Mouse (Mus musculus): ENCODE results near the gene Rce1. TPM values are rescaled to one million over a fixed set of nuclear protein-coding genes. Genes with fewer than 3 reads are reported as not detected.

The Rce1 gene
- total and polyA plus RNA-seq, 3 experiments = 43.1 to 67.8 TPM; not detected in 1

- no peak for TF ChIP-seq MYC (IDR thresholded peaks at IDR 0.05; ENCODE audit: low read depth, low read length)
- no peak for TF ChIP-seq HCFC1 (IDR thresholded peaks at IDR 0.05; ENCODE audit: low read depth, low read length)
- no peak for TF ChIP-seq CTCF (IDR thresholded peaks at IDR 0.05 in 2 of 3, conservative IDR thresholded peaks at IDR 0.05 in 1 of 3; ENCODE audit: control insufficient read depth in 1 of 3, insufficient read depth in 1 of 3, low read depth in 2 of 3, low read length in 3 of 3, poor library complexity in 1 of 3, severe bottlenecking in 1 of 3)
- no peak for TF ChIP-seq POLR2AphosphoS2 (IDR thresholded peaks at IDR 0.05; ENCODE audit: low read length)
- no peak for TF ChIP-seq EP300 (IDR thresholded peaks at IDR 0.05; ENCODE audit: low read depth in 1 of 2, low read length in 2 of 2)
- no peak for TF ChIP-seq TAL1 (IDR thresholded peaks at IDR 0.05; ENCODE audit: low read length)
- TF ChIP-seq JUND (IDR thresholded peaks at IDR 0.05; ENCODE audit: low read depth, low read length) = no peak
- TF ChIP-seq SIN3A (IDR thresholded peaks at IDR 0.05; ENCODE audit: low read length) = no peak
- no peak for TF ChIP-seq ETS1 (IDR thresholded peaks at IDR 0.05; ENCODE audit: low read depth, low read length)
These were observed 19.8 kb downstream of the Rce1 start for GRCm38 (mm10) chr19:4605654-4606053.

DNA sequence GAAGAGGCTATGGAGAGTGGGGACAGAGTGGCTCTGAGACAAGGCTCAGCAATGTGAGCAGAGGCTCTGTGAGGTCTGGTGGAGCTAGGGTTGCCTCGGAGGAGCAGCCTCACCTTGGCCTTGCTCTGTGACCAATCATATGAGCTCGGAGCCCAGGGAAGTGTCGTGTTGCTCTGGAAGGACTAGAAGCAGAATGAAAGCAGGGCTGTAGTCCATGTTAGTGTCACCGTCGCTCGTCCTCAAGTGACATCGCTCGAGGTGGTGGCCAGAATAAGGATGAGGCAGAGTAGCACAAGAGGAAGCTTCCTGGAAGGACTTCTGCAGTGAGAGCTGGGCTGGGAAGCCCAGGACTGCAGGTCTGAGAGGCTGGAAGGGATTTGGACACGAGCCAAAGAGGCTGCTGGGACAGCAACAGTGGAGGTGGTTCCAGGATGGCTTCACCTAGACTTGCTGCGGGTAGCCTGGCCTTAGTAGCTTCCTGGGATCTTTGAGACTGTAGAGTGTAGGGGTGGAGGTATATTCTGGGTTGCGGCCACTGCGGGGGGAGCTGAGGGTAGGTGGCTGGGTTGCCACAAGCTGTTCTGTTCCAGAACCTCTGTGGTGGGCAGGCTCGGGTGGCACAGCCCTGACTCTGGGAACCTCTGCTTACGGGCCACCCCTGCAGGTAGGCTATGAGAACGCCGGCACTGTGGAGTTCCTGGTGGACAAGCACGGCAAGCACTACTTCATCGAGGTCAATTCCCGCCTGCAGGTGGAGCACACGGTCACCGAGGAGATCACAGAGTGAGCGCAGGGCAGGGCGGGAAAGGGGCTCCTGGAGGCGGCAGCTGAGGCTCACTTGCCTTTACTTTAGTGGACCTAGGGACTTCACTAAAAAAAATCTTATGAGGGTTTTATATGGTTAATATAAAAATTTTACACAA, 21.4 kb downstream of the Rce1 start:
- Histone ChIP-seq H3K9ac (ENCODE audit: control insufficient read depth, low read depth, low read length, poor library complexity, severe bottlenecking) (no peak overlapping the region), H3K79me2 (ENCODE audit: control insufficient read depth, insufficient read depth, low read length, poor library complexity) (no peaks in the 10 kb centered on the region), H3K27ac (ENCODE audit: control insufficient read depth, low read depth, low read length) (no peak overlapping the region), H3K27me3 (ENCODE audit: control insufficient read depth in 1 of 2, insufficient read depth in 2 of 2, low read length in 2 of 2) (no peaks in the 10 kb centered on the region), H3K4me1 (ENCODE audit: control insufficient read depth in 1 of 2, insufficient read depth in 2 of 2, low read length in 2 of 2) (no peaks in the 10 kb centered on the region), H3K4me3 (ENCODE audit: control insufficient read depth in 1 of 2, insufficient read depth in 1 of 2, low read depth in 2 of 2, low read length in 2 of 2) (no peak overlapping the region), H3K9me3 (replicated peaks; ENCODE audit: insufficient read depth, low read length) (no peaks in the 10 kb centered on the region), H3K36me3 (ENCODE audit: control insufficient read depth in 1 of 2, insufficient read depth in 2 of 2, low read length in 2 of 2) (no peaks in the 10 kb centered on the region)
- TF ChIP-seq ZMIZ1 (IDR thresholded peaks at IDR 0.05; ENCODE audit: low read depth, low read length) (no peak), KAT2A (conservative IDR thresholded peaks at IDR 0.05; ENCODE audit: low read depth, low read length) (no peak), RCOR1 (IDR thresholded peaks at IDR 0.05; ENCODE audit: low read depth, low read length) (no peak), POLR2AphosphoS2 (IDR thresholded peaks at IDR 0.05; ENCODE audit: low read length) (no peak), ZC3H11A (IDR thresholded peaks at IDR 0.05; ENCODE audit: low read depth, low read length) (no peak), ELF1 (IDR thresholded peaks at IDR 0.05; ENCODE audit: low read depth, low read length) (no peak), MAZ (IDR thresholded peaks at IDR 0.05; ENCODE audit: low read depth, low read length) (no peak), NELFE (IDR thresholded peaks at IDR 0.05; ENCODE audit: low read depth, low read length) (no peak), USF1 (IDR thresholded peaks at IDR 0.05; ENCODE audit: low read depth, low read length) (no peak), TBP (IDR thresholded peaks at IDR 0.05; ENCODE audit: low read depth, low read length) (no peak), TAL1 (IDR thresholded peaks at IDR 0.05; ENCODE audit: low read length) (no peak), CHD1 (IDR thresholded peaks at IDR 0.05; ENCODE audit: low read depth, low read length) (no peak), HCFC1 (IDR thresholded peaks at IDR 0.05; ENCODE audit: low read depth, low read length) (no peak)
- no peak for DNase-seq (ENCODE audit: low read depth, low spot score)

More at GRCm38 (mm10) chr19:4605654-4606053, 19.8 kb downstream of the Rce1 start:
- Histone ChIP-seq H3K27ac (ENCODE audit: control insufficient read depth, low read depth, low read length) (no peak overlapping the region), H3K79me2 (ENCODE audit: control insufficient read depth, insufficient read depth, low read length, poor library complexity) (no peaks in the 10 kb centered on the region), H3K9ac (ENCODE audit: control insufficient read depth, low read depth, low read length, poor library complexity, severe bottlenecking) (no peak overlapping the region), H3K9me3 (replicated peaks; ENCODE audit: insufficient read depth, low read length) (no peaks in the 10 kb centered on the region), H3K27me3 (ENCODE audit: control insufficient read depth in 1 of 2, insufficient read depth in 2 of 2, low read length in 2 of 2) (no peaks in the 10 kb centered on the region), H3K36me3 (ENCODE audit: control insufficient read depth in 1 of 2, insufficient read depth in 2 of 2, low read length in 2 of 2) (no peaks in the 10 kb centered on the region), H3K4me3 (ENCODE audit: control insufficient read depth in 1 of 2, insufficient read depth in 1 of 2, low read depth in 2 of 2, low read length in 2 of 2) (no peak overlapping the region), H3K4me1 (ENCODE audit: control insufficient read depth in 1 of 2, insufficient read depth in 2 of 2, low read length in 2 of 2) (no peaks in the 10 kb centered on the region)
- DNase-seq (ENCODE audit: low read depth, low spot score) = no peak
